Mouse (Mus musculus) liver, embryonic 16.5 days (tissue): Measurements from ENCODE around the gene Cers1. TPM values are rescaled to one million over a fixed set of nuclear protein-coding genes. Genes with fewer than 3 reads are reported as not detected.

Experiments used
- ATAC-seq: fragments of 200-750 bp; cut with Nextera tagmentation; 2 replicates; pipeline ENCODE4 v1.8.0; 2017; ENCODE audit warnings: low read depth, mild to moderate bottlenecking, moderate number of reproducible peaks, moderate library complexity
- H3K27ac ChIP-seq: fragments of 300-500 bp; sonication (generic); 2 replicates; pipeline ENCODE4 v1.5.1; 2014; ENCODE audit warnings: mild to moderate bottlenecking, low read length
- H3K27me3 ChIP-seq: fragments of 300-500 bp; sonication (generic); 2 replicates; pipeline ENCODE4 v1.6.1; 2014; ENCODE audit warnings: low read depth, low read length, mixed read lengths; ENCODE audit not compliant: control insufficient read depth, insufficient read depth
- H3K36me3 ChIP-seq: fragments of 300-500 bp; sonication (generic); 2 replicates; pipeline ENCODE4 v1.6.1; 2014; ENCODE audit warnings: mild to moderate bottlenecking; ENCODE audit not compliant: control insufficient read depth, insufficient read depth
- H3K4me1 ChIP-seq: fragments of 300-500 bp; sonication (generic); 2 replicates; pipeline ENCODE4 v1.6.1; 2014; ENCODE audit warnings: low read depth, low read length, mixed read lengths; ENCODE audit not compliant: control insufficient read depth
- H3K4me2 ChIP-seq: fragments of 300-500 bp; sonication (generic); 2 replicates; pipeline ENCODE4 v1.6.1; 2014; ENCODE audit warnings: low read depth, low read length, mixed read lengths
- H3K4me3 ChIP-seq: fragments of 300-500 bp; sonication (generic); 2 replicates; pipeline ENCODE4 v1.5.1; 2014; ENCODE audit warnings: low read depth, mild to moderate bottlenecking, low read length
- H3K9ac ChIP-seq: fragments of 300-500 bp; sonication (generic); 2 replicates; pipeline ENCODE4 v1.6.1; 2014; ENCODE audit warnings: low read depth, low read length
- H3K9me3 ChIP-seq: fragments of 300-500 bp; sonication (generic); replicated peaks from 2 replicates; pipeline ENCODE4 v1.6.1; 2016; ENCODE audit warnings: low read length; ENCODE audit not compliant: control insufficient read depth
- WGBS: fragments of 180-500 bp; shearing (Covaris S2); extraction: QIAGEN DNeasy Blood & Tissue Kit; methylation state at CpG from one replicate; pipeline ENCODE4 v1.1.7; 2014; ENCODE audit not compliant: insufficient replicate concordance; 5-methylcytosine and 5-hydroxymethylcytosine counted together
- polyA plus RNA-seq: library from polyadenylated mRNA; unstranded; fragments of >200 nt; fragmentation: Nextera tagmentation; extraction: Ambion mirVana; gene quantifications from 2 replicates; pipeline ENCODE4 v1.2.1, GENCODE M21; 2015

Cers1 gene
- polyA plus RNA-seq, 1 experiment from 2014 or later: 0.24 TPM

DNA sequence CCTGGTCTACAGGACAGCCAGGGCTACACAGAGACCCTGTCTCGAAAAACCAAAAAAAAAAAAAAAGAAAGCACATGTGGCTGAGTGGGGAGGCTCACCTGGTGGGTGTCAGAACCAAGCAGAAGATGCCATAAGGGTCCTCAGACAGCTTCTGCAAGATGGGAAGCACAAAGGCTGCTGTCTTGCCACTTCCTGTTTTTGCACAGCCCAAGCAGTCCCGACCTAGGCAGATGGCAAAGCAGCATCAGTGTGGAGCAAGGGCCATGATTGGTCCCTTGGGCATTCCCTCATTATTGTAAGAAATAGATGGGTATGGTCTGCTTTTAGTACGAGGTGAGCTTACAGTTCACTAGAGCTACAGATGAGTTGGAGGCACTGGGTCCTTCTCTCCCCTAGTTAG, 14.7 kb upstream of the Cers1 start:
- 46% methylated on average over 3 of the region's 3 CpGs for WGBS
- Histone ChIP-seq H3K27ac (no peak overlapping the region), H3K4me1 (peaks cover 18% of the 10 kb centered on the region), H3K4me2 (0 out of 2 replicates have a peak overlapping the region, but pooled peaks have one; percentile 92), H3K9ac (no peak overlapping the region), H3K36me3 (peaks cover 12% of the 10 kb centered on the region), H3K27me3 (no peaks in the 10 kb centered on the region), H3K9me3 (no peaks in the 10 kb centered on the region), H3K4me3 (no peak overlapping the region)
- no peak for ATAC-seq

DNA sequence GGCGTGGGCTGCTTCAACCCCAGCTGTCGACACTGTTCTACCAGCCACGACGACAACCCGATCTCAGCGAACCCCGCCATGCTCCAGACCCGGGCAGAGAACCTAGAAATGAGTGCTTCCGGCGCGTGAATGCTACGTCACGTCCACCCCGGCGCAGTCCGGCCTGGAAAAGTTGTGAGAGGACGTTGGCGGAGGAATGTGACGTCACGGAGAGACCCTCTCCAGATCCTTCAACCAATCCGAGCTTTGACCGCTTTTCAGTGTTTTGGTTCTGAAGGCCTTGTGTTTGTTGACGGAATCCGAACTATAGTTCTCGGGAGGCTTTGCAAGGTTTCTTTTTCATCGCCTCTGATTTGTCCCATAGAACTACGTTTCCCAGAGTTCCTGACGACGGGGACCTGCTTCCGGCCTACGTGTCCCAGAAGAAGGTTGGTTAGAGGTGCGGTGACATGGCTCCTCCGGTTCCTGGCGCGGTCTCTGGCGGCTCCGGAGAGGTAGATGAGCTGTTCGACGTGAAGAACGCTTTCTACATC, 13.2 kb upstream of the Cers1 start, which contains the start of the genes Ddx49 and Cope:
Gene Ddx49 (minus strand): TSS at position 132 of the 533 bp plus-strand sequence.
Gene Cope (plus strand): TSS at position 161 of the 533 bp plus-strand sequence.
- H3K9ac ChIP-seq: peak within 1 kb of the TSS; percentile 76
- H3K9me3 ChIP-seq: no peaks in the 10 kb centered on the region
- under 1% methylated on average over 40 of the region's 40 CpGs for WGBS
- peaks cover 18% of the 10 kb centered on the region for H3K4me1 ChIP-seq
- peak; percentile 90 for ATAC-seq
- H3K27ac ChIP-seq: peak within 1 kb of the TSS; percentile 77
- peaks cover 14% of the 10 kb centered on the region for H3K36me3 ChIP-seq
- H3K27me3 ChIP-seq: no peaks in the 10 kb centered on the region
- H3K4me3 ChIP-seq: peak within 1 kb of the TSS; percentile 89
- peak within 1 kb of the TSS; percentile 92 for H3K4me2 ChIP-seq

DNA sequence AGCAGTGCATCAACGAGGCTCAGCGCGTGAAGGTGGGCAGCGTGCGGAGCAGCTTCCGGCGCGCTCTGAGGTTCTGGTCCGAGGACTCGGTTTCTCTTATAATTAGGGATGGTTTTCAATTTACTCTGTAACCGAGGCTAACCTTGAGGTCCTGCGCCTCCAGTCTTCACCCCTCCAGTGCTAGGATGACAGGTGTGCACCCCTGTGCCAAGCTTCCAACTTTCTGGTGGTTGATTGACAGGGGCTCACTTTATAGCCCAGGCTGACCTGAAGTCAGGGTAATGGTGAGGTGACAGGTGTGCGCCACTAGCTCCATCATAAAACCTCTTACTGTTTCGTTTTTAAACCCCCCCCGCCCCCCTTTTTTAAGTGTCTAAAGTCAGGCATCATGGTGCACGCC, 12.7 kb upstream of the Cers1 start:
- Histone ChIP-seq H3K36me3 (peaks cover 19% of the 10 kb centered on the region), H3K27ac (peak overlapping the region; percentile 77), H3K9me3 (no peaks in the 10 kb centered on the region), H3K4me2 (peak overlapping the region; percentile 92), H3K4me1 (peaks cover 18% of the 10 kb centered on the region), H3K27me3 (no peaks in the 10 kb centered on the region), H3K4me3 (peak overlapping the region; percentile 89), H3K9ac (peak overlapping the region; percentile 76)
- WGBS: 3% methylated on average over 16 of the region's 16 CpGs
- ATAC-seq: peak; percentile 4; the same call in 1 of the 2 replicates

DNA sequence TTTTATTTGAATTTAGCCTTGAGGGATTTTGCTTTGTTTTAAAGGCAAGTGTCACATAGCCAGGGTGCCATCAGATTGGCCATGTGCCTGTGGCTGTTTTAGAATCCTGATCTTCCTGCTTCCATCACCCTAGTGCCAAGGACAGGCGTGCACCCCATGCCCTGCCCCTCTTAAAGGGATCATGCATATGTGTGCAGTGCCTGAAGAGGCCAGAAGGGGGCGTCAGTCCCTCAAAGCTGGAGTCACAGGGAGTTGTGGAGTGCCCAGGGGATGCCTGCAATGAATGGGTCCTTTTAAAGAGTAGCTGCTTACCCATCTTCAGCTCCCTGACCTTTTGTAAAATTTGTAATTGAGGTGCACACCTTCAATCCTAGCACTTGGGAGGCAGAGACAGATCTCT, 6.3 kb upstream of the Cers1 start:
- Histone ChIP-seq H3K4me3 (no peak overlapping the region), H3K4me1 (no peaks in the 10 kb centered on the region), H3K27ac (no peak overlapping the region), H3K4me2 (no peak overlapping the region), H3K27me3 (no peaks in the 10 kb centered on the region), H3K9ac (no peak overlapping the region), H3K9me3 (no peaks in the 10 kb centered on the region), H3K36me3 (peaks cover 45% of the 10 kb centered on the region)
- ATAC-seq: no peak
- WGBS: 31% methylated on average over 2 of the region's 2 CpGs

DNA sequence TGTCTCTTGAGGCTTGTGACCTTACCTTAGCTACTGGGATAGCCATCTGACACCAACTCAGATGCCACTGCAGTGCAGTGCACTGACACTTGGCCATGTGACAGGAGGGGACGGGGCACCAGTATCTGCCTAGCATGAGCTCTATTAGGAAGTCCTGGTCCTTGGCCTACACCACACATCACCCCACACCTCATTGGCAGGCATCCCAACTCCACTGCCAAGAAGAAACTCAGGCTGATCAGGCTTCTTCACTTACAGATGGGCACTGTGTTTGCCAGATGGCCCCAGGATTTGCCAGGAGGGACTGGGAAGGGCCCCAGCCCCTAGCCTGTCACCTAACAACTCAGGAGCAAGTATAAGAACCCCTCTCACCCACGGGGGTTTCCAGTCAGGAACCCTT, 2.2 kb upstream of the Cers1 start:
- H3K9ac ChIP-seq: no peak overlapping the region
- no peak overlapping the region for H3K4me2 ChIP-seq
- ATAC-seq: no peak
- H3K27me3 ChIP-seq: peaks cover 32% of the 10 kb centered on the region
- no peak overlapping the region for H3K27ac ChIP-seq
- no peaks in the 10 kb centered on the region for H3K9me3 ChIP-seq
- H3K4me3 ChIP-seq: no peak overlapping the region
- H3K36me3 ChIP-seq: peaks cover 23% of the 10 kb centered on the region
- H3K4me1 ChIP-seq: peaks cover 8% of the 10 kb centered on the region
- 59% methylated on average over 2 of the region's 2 CpGs for WGBS

DNA sequence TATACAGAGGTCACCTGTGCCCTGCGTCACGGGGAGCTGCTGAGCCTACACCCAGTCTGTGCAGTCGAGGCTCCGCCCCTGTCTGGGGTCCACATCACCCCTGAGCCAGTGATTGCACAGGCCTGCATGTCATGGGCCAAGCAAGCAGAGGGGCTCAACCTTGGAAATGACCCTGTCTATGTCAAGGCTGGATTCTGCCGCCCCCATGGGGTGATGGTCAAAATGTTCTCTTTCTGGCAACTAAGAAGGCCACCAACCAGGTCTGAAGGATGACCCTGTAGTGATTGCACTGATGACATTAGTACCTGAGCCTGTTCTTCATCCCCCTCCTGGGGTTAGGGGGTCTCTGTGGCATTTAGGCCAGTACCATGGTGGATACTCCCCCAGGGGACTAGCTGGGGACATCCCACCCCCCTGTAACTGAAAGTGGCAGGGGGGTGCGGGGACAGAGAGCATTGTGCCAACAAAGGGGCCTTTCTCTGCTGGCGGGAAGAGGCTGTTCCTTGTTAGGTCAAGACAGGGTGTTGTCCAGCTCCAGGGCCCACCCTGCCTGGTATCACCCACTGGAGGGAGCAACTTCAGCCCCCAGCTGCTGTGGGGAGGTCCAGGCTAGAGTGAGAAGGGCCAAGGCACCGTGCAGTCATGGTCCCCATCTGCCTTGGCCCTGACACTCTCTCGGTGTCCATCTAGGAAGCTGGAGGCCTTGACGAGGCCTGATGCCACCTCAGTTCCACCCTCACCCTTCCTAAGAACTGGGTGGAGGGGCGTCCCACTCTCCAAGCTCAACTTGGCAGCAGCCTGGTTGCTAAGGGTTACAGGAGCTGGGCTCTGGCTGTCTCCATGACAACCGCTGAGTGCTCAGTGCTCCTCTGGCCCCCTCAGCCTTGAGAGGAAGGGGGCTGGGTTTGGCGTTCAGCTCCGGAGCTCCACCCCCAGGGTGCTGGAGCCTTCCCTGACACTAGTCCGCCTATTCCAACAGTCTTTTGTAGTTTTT, 1.2 kb downstream of the Cers1 start:
- Histone ChIP-seq H3K4me2 (no peak overlapping the region), H3K36me3 (peaks cover 8% of the 10 kb centered on the region), H3K4me3 (no peak overlapping the region), H3K4me1 (peaks cover 8% of the 10 kb centered on the region), H3K27me3 (peaks cover 32% of the 10 kb centered on the region), H3K9me3 (no peaks in the 10 kb centered on the region), H3K9ac (no peak overlapping the region), H3K27ac (no peak overlapping the region)
- 26% methylated on average over 15 of the region's 15 CpGs for WGBS
- ATAC-seq: no peak

DNA sequence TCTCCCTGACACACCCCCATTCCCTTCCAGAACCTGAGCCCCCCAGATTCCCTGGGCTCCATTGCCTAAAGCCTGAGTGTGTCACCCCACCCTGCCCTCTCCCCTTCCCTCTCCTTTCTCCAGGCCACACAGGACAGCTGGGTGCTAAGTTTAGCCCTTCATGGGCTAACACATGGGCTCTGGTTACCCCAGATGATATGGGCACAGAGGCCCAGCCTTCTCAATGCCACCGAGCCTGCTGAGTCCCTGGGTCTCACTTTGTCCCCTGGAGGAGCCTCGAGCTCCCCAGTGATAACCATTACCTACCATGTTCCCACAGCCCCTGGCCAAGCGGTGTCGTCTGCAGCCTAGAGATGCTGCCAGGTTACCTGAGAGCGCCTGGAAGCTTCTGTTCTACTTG, 2.3 kb downstream of the Cers1 start:
- ATAC-seq: no peak
- no peaks in the 10 kb centered on the region for H3K9me3 ChIP-seq
- 56% methylated on average over 5 of the region's 5 CpGs for WGBS
- H3K27ac ChIP-seq: no peak overlapping the region
- H3K4me2 ChIP-seq: no peak overlapping the region
- no peak overlapping the region for H3K9ac ChIP-seq
- H3K4me1 ChIP-seq: peaks cover 8% of the 10 kb centered on the region
- H3K36me3 ChIP-seq: peaks cover 7% of the 10 kb centered on the region
- no peak overlapping the region for H3K4me3 ChIP-seq
- H3K27me3 ChIP-seq: peaks cover 32% of the 10 kb centered on the region

DNA sequence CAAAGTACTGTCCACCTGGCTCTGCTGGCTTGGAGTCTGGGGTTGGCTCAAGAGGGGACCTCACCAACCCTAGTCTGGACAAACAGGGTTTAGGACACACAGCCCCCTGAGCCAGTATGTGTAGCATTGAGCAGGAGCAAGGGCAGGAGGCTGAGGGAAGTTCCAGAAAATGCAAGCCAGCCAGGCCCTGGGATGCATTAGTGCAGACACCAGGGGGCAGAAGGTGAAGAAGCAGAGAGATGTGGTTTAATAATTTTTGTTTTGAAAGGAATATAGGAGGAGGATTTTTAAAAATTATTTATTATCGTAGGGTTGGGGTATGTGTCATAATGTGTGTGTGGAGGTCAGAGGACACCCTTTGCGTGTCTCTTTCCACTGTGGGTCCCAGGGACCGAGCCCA, 8.1 kb downstream of the Cers1 start:
- Histone ChIP-seq H3K36me3 (no peaks in the 10 kb centered on the region), H3K27ac (no peak overlapping the region), H3K4me2 (no peak overlapping the region), H3K9me3 (no peaks in the 10 kb centered on the region), H3K27me3 (no peaks in the 10 kb centered on the region), H3K4me1 (peaks cover 7% of the 10 kb centered on the region), H3K9ac (no peak overlapping the region), H3K4me3 (no peak overlapping the region)
- WGBS: 74% methylated on average over 3 of the region's 3 CpGs
- no peak for ATAC-seq

DNA sequence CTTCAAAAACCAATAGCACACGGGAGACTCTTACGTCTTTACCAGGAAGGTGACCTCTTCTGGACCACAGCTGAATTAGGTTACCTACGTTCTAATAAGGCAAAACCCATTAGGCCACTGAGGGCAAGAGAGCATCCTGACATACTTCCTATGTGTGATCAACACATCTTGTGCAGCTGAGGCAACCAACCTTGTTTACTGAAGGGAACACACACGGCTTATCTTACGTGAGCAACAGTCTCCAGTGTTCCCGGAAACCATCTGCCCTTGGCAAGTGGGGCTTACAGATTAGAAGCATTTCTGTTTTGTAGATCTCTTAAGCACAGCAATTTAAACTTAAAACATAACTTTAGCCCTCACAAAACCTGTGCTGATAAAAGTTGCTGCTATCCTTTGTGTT, 11.9 kb downstream of the Cers1 start:
- ATAC-seq: peak; percentile 72
- Histone ChIP-seq H3K36me3 (peaks cover 18% of the 10 kb centered on the region), H3K27ac (peak overlapping the region; percentile 83), H3K9me3 (no peaks in the 10 kb centered on the region), H3K27me3 (no peaks in the 10 kb centered on the region), H3K4me1 (peaks cover 25% of the 10 kb centered on the region), H3K9ac (no peak overlapping the region), H3K4me2 (peak overlapping the region; percentile 14; the same call in 1 of the 2 replicates), H3K4me3 (no peak overlapping the region)
- WGBS: 65% methylated on average over 6 of the region's 6 CpGs
